Mouse (Mus musculus) G1E-ER4 (cell line): ENCODE results near the gene Scgb2b18. TPM values are rescaled to one million over a fixed set of nuclear protein-coding genes. Genes with fewer than 3 reads are reported as not detected.
"Not testable (repeated sequence)": the region's sequence is repeated elsewhere in the genome, so short reads cannot be mapped to it uniquely, and the experiment has no call there.

Experiments
- GATA1 ChIP-seq: IDR thresholded peaks from one replicate; pipeline ENCODE4 v1.8.0; 2012; ENCODE audit warnings: low read length, inconsistent platforms
- polyA plus RNA-seq: library from polyadenylated mRNA; stranded (reverse); fragments of >175 nt; gene quantifications from 2 replicates; pipeline ENCODE4 v1.2.3, GENCODE M21; 2012

The Scgb2b18 gene
- polyA plus RNA-seq: not detected in 2 replicates

DNA sequence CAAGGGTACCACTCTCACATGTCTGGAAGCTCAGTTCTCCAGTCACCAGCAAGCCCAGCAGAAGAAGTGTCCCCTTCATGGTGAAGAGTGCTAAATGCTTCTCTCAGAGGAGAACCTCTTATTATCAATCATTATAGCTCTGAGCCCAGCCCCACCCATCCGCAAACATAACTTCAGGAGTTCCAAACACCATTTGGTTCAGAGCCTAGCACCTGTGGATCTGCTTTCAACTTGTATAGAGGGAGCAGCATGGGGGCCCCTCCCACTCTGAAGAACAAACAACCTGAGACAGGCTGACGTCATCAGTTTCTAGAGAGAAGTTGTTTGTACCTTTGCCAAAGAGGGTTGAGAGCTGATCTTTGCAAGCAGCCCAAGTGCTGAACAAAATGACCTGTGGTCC is at the start of gene Scgb2b18:
TSS of gene Scgb2b18 (minus strand) at position 101 of the 400 bp plus-strand sequence.
- TF ChIP-seq GATA1: not testable (repeated sequence)

DNA sequence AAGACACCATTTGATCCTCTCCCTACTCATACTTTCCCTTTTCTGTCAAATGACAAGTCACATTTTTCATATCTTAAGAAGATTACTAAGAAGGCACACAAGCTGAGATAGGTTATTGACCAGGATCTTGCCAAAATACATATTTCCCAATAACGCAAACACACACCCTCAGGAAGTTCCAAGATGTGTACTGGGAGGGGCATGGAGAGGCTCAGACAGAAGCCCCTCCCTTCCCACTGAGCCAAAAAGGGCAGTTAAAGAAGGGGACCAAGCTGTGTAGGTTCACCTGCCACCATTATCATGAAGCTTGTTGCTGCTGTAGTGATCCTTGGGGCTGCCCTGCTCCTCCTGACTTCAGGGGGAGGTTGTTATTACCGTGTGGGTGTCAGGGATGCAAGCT is 11.6 kb upstream of the Scgb2b18 start, which contains the start of gene Scgb1b18:
TSS of gene Scgb1b18 (plus strand) at position 301 of the 400 bp plus-strand sequence.
- TF ChIP-seq GATA1: not testable (repeated sequence)

Other genes with a start within 250 kb of the Scgb2b18 start
- not detected in 2 replicates for gene Scgb2b17, start 117.3 kb downstream of the Scgb2b18 start, polyA plus RNA-seq
- not detected in 2 replicates for gene Scgb1b17, start 110.4 kb downstream of the Scgb2b18 start, polyA plus RNA-seq
- gene Scgb1b18, start 11.7 kb upstream of the Scgb2b18 start, polyA plus RNA-seq: not detected in 2 replicates
- not detected in 2 replicates for gene Scgb2b19, start 106.5 kb upstream of the Scgb2b18 start, polyA plus RNA-seq
- not detected in 2 replicates for gene Scgb1b19, start 113.4 kb upstream of the Scgb2b18 start, polyA plus RNA-seq
- not detected in 2 replicates for gene Scgb2b20, start 192.5 kb upstream of the Scgb2b18 start, polyA plus RNA-seq
- gene Scgb1b20, start 199.4 kb upstream of the Scgb2b18 start, polyA plus RNA-seq: not detected in 2 replicates